Mouse (Mus musculus): ENCODE measurements around the gene Ntn4.

The Ntn4 gene

GRCm38 (mm10) chr10:93641821-93642746, 1.6 kb downstream of the Ntn4 start:
- DNase-seq (ENCODE audit: inconsistent ontology term) = peak; percentile 66

- peak; percentile 81 for DNase-seq (ENCODE audit: inconsistent ontology term)
Measured at GRCm38 (mm10) chr10:93642897-93643296, 2.4 kb downstream of the Ntn4 start.

- no peak for DNase-seq (ENCODE audit: inconsistent ontology term)
Measured at GRCm38 (mm10) chr10:93644451-93644941, 4.0 kb downstream of the Ntn4 start.

GRCm38 (mm10) chr10:93647655-93648561, 7.4 kb downstream of the Ntn4 start:
- DNase-seq (ENCODE audit: inconsistent ontology term) = no peak

GRCm38 (mm10) chr10:93648598-93649102, 8.2 kb downstream of the Ntn4 start:
- no peak for DNase-seq (ENCODE audit: inconsistent ontology term)

- no peak for DNase-seq (ENCODE audit: inconsistent ontology term)
Measured at GRCm38 (mm10) chr10:93649127-93649526, 8.6 kb downstream of the Ntn4 start.

GRCm38 (mm10) chr10:93649600-93649999, 9.1 kb downstream of the Ntn4 start:
- no peak for DNase-seq (ENCODE audit: inconsistent ontology term)

- DNase-seq (ENCODE audit: inconsistent ontology term) = no peak
Measured at GRCm38 (mm10) chr10:93653322-93653721, 12.8 kb downstream of the Ntn4 start.

- DNase-seq (ENCODE audit: inconsistent ontology term) = no peak
Measured at GRCm38 (mm10) chr10:93655428-93655827, 14.9 kb downstream of the Ntn4 start.

GRCm38 (mm10) chr10:93659792-93660191, 19.3 kb downstream of the Ntn4 start:
- no peak for DNase-seq (ENCODE audit: inconsistent ontology term)

- DNase-seq (ENCODE audit: inconsistent ontology term) = peak; percentile 94
Measured at GRCm38 (mm10) chr10:93661348-93661991, 21.0 kb downstream of the Ntn4 start.

- no peak for DNase-seq (ENCODE audit: inconsistent ontology term)
Measured at GRCm38 (mm10) chr10:93662018-93662417, 21.5 kb downstream of the Ntn4 start.

GRCm38 (mm10) chr10:93666222-93666621, 25.7 kb downstream of the Ntn4 start:
- DNase-seq (ENCODE audit: inconsistent ontology term) = no peak

- DNase-seq (ENCODE audit: inconsistent ontology term) = peak; percentile 47
Measured at GRCm38 (mm10) chr10:93666996-93667395, 26.5 kb downstream of the Ntn4 start.

- DNase-seq (ENCODE audit: inconsistent ontology term) = no peak
Measured at GRCm38 (mm10) chr10:93672646-93673479, 32.4 kb downstream of the Ntn4 start.

- peak; percentile 20 for DNase-seq (ENCODE audit: inconsistent ontology term)
Measured at GRCm38 (mm10) chr10:93679191-93680007, 38.9 kb downstream of the Ntn4 start.

GRCm38 (mm10) chr10:93680680-93681377, 40.3 kb downstream of the Ntn4 start:
- no peak for DNase-seq (ENCODE audit: inconsistent ontology term)

GRCm38 (mm10) chr10:93682185-93682747, 41.8 kb downstream of the Ntn4 start:
- DNase-seq (ENCODE audit: inconsistent ontology term) = no peak

- no peak for DNase-seq (ENCODE audit: inconsistent ontology term)
Measured at GRCm38 (mm10) chr10:93683185-93683584, 42.7 kb downstream of the Ntn4 start.

All from Muller cell, postnatal 12 days (primary cell).